Mouse (Mus musculus) neural tube, embryonic 14.5 days (tissue): Measurements from ENCODE around the gene Tmem115. TPM values are rescaled to one million over a fixed set of nuclear protein-coding genes. Genes with fewer than 3 reads are reported as not detected.

Experiments used
- ATAC-seq: fragments of 200-750 bp; cut with Nextera tagmentation; 2 replicates; pipeline ENCODE4 v1.8.0; 2017; ENCODE audit warnings: low read depth, mild to moderate bottlenecking, moderate TSS enrichment, moderate library complexity
- H3K27ac ChIP-seq: fragments of 300-500 bp; sonication (generic); 2 replicates; pipeline ENCODE4 v1.5.1; 2014; ENCODE audit warnings: low read depth, mild to moderate bottlenecking, control low read depth, low read length, moderate library complexity, mixed read lengths
- H3K27me3 ChIP-seq: fragments of 300-500 bp; sonication (generic); 2 replicates; pipeline ENCODE4 v1.6.1; 2014; ENCODE audit warnings: low read length; ENCODE audit not compliant: control insufficient read depth, insufficient read depth
- H3K36me3 ChIP-seq: fragments of 300-500 bp; sonication (generic); 2 replicates; pipeline ENCODE4 v1.6.1; 2014; ENCODE audit warnings: low read length, mixed read lengths; ENCODE audit not compliant: control insufficient read depth, insufficient read depth
- H3K4me1 ChIP-seq: fragments of 300-500 bp; sonication (generic); 2 replicates; pipeline ENCODE4 v1.6.1; 2014; ENCODE audit warnings: low read length; ENCODE audit not compliant: control insufficient read depth, insufficient read depth
- H3K4me2 ChIP-seq: fragments of 300-500 bp; sonication (generic); 2 replicates; pipeline ENCODE4 v1.6.1; 2014; ENCODE audit warnings: mild to moderate bottlenecking, low read depth, low read length, control low read depth
- H3K4me3 ChIP-seq: fragments of 300-500 bp; sonication (generic); 2 replicates; pipeline ENCODE4 v1.5.1; 2014; ENCODE audit warnings: low read depth, low read length, control low read depth, mixed read lengths
- H3K9ac ChIP-seq: fragments of 300-500 bp; sonication (generic); replicated peaks from 2 replicates; pipeline ENCODE4 v1.6.1; 2014; ENCODE audit warnings: low read depth, mild to moderate bottlenecking, control low read depth, low read length, mixed read lengths
- H3K9me3 ChIP-seq: fragments of 300-500 bp; sonication (generic); 2 replicates; pipeline ENCODE4 v1.6.1; 2016; ENCODE audit warnings: low read length; ENCODE audit not compliant: control insufficient read depth
- WGBS: fragments of 180-500 bp; shearing (Covaris S2); extraction: QIAGEN DNeasy Blood & Tissue Kit; methylation state at CpG from one replicate; pipeline ENCODE4 v1.1.7; 2014; 5-methylcytosine and 5-hydroxymethylcytosine counted together
- polyA plus RNA-seq: library from polyadenylated mRNA; unstranded; fragments of >200 nt; fragmentation: Nextera tagmentation; extraction: Ambion mirVana; gene quantifications from 2 replicates; pipeline ENCODE4 v1.2.1, GENCODE M21; 2014

Gene Tmem115
- polyA plus RNA-seq, 1 experiment from 2014 or later: 47.7 TPM

DNA sequence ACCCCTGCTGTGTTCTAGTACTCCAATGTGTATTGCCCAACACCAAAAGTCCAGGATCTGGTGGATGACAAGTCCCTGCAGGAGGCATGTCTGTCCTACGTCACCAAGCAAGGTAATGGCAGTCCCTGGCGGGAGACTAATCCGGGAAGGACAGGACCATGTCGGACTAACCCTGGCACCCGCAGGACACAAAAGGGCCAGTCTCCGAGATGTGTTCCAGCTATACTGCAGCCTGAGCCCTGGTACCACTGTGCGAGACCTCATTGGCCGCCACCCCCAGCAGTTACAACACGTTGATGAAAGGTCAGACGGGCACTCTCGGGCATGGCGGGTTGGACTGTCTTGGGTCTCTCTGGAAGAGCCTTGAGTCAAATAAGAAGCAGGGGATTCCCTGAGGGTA, 11.0 kb downstream of the Tmem115 start:
- Histone ChIP-seq H3K36me3 (peaks cover 15% of the 10 kb centered on the region), H3K4me3 (no peak overlapping the region), H3K4me1 (peaks cover 25% of the 10 kb centered on the region), H3K27me3 (no peaks in the 10 kb centered on the region; the same call in 1 of the 2 replicates), H3K9me3 (no peaks in the 10 kb centered on the region), H3K4me2 (no peak overlapping the region), H3K9ac (no peak overlapping the region), H3K27ac (no peak overlapping the region)
- 95% methylated on average over 12 of the region's 12 CpGs for WGBS
- no peak for ATAC-seq

DNA sequence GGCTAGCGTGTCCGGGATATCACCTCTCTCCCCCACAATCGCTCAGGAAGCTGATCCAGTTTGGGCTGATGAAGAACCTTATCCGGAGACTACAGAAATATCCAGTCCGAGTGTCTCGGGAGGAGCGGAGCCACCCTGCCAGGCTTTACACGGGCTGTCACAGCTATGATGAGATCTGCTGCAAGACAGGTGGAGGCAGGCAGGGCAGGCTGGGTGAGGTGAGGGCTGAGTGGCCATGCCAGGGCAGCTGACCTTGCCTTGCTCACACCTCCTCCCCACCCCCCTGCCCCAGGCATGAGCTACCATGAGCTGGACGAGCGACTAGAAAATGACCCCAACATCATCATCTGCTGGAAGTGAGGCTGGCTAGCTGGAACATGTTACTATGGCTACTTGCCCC, 11.5 kb downstream of the Tmem115 start:
- Histone ChIP-seq H3K27me3 (no peaks in the 10 kb centered on the region; the same call in 1 of the 2 replicates), H3K4me3 (no peak overlapping the region), H3K4me2 (no peak overlapping the region), H3K27ac (no peak overlapping the region), H3K9me3 (no peaks in the 10 kb centered on the region), H3K36me3 (peaks cover 11% of the 10 kb centered on the region), H3K9ac (no peak overlapping the region), H3K4me1 (peaks cover 25% of the 10 kb centered on the region)
- 89% methylated on average over 10 of the region's 10 CpGs for WGBS
- no peak for ATAC-seq

DNA sequence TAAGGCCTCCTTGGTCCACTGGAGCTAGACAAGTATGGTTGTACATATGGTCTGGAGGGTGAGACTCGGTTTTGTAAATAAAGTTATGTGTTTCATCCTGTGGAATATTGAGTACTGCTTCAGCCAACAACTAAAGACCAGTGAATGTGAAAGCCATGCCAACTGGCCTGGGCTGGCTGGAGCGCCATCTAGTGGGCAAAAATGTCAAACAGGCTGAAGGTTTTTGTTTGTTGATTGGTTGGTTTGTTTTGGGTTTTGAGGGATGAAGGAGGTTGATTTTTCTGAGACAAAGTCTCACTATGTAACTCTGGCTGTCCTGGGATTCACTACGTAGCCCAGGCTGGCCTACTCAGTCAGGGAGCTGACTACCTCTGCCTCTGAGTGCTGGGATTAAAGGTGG, 11.9 kb downstream of the Tmem115 start:
- no peak for ATAC-seq
- Histone ChIP-seq H3K9me3 (no peaks in the 10 kb centered on the region), H3K9ac (no peak overlapping the region), H3K4me1 (peaks cover 25% of the 10 kb centered on the region), H3K4me3 (no peak overlapping the region), H3K36me3 (peaks cover 11% of the 10 kb centered on the region), H3K27ac (no peak overlapping the region), H3K4me2 (no peak overlapping the region), H3K27me3 (peaks cover 3% of the 10 kb centered on the region)
- WGBS: 3% methylated on average over 3 of the region's 3 CpGs

DNA sequence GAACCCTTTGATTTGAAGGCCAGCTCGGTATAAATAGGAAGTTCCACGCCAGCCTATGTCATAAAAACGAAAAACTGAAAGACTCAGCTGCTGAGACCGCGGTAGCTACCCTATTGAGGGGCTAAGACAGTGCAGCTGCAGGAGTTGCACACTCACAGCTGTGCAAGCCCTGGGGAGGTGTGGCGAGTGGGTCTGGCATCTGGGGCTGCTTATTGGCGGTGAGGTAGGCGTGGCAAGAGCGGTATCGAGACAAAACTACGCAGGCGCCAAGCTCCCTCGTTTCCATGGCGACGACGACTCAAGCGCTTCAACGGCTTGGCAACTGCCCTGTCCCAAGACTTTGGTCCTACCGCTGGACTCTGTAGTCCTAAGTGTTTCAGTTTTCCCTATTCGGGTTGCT, 13.3 kb downstream of the Tmem115 start, which contains the start of gene Zmynd10:
Gene Zmynd10 (plus strand): TSS at position 273 of the 400 bp plus-strand sequence.
- Histone ChIP-seq H3K9ac (peak within 1 kb of the TSS; percentile 21; the same call in 1 of the 2 replicates), H3K4me2 (peak within 1 kb of the TSS; percentile 40), H3K27me3 (peaks cover 14% of the 10 kb centered on the region), H3K4me3 (0 out of 2 replicates have a peak within 1 kb of the TSS, but pooled peaks have one; percentile 16), H3K4me1 (peaks cover 24% of the 10 kb centered on the region), H3K27ac (no peak within 1 kb of the TSS; the same call in 1 of the 2 replicates), H3K9me3 (no peaks in the 10 kb centered on the region), H3K36me3 (peaks cover 11% of the 10 kb centered on the region)
- peak; percentile 59 for ATAC-seq
- WGBS: 2% methylated on average over 20 of the region's 20 CpGs

DNA sequence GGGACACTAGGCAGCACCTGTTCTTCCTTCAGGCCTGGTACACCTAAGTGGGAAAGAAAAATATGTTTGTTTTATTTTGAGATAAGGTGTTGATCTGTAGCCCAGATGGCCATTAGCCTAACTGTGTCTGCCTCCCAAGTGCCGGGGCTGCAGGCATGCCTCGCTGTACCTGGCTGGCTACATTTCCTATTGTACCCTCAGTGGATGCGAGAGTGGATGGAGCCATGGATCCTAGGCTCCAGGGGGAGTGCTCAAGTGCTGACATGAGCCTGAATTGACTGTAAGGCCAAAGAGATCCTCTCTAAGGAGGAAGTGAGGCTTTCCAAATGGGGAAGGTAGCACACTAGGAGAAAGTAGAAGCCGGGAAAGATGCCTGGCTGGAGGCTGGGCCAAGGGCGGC, 14.2 kb downstream of the Tmem115 start:
- no peaks in the 10 kb centered on the region for H3K9me3 ChIP-seq
- no peak overlapping the region for H3K4me2 ChIP-seq
- H3K4me1 ChIP-seq: peaks cover 19% of the 10 kb centered on the region
- H3K27ac ChIP-seq: no peak overlapping the region
- H3K9ac ChIP-seq: no peak overlapping the region
- no peak for ATAC-seq
- H3K36me3 ChIP-seq: peaks cover 11% of the 10 kb centered on the region
- WGBS: 80% methylated on average over 5 of the region's 5 CpGs
- peaks cover 22% of the 10 kb centered on the region for H3K27me3 ChIP-seq
- no peak overlapping the region for H3K4me3 ChIP-seq

DNA sequence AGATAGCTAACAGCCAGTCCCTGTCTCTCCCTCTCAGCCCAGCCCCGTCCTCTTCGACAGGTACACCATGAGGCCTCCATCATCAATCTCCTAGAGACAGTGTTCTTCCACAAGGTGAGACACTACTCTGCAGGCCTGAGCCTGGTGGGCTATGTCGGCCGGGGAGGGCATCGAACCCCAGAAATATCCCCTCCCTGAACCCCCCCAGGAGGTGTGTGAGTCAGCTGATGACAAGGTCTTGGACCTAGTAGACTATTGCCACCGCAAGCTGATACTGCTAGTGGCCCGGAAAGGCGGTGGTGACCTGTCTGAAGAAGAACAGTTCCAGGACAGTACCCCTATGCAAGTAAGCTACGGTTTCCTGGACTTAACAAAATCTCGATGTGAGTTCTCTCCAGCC, 15.1 kb downstream of the Tmem115 start:
- Histone ChIP-seq H3K27me3 (peaks cover 24% of the 10 kb centered on the region), H3K27ac (no peak overlapping the region), H3K4me1 (peaks cover 19% of the 10 kb centered on the region), H3K4me2 (no peak overlapping the region), H3K9me3 (no peaks in the 10 kb centered on the region), H3K36me3 (peaks cover 11% of the 10 kb centered on the region), H3K4me3 (no peak overlapping the region), H3K9ac (no peak overlapping the region)
- no peak for ATAC-seq
- WGBS: 93% methylated on average over 10 of the region's 10 CpGs

DNA sequence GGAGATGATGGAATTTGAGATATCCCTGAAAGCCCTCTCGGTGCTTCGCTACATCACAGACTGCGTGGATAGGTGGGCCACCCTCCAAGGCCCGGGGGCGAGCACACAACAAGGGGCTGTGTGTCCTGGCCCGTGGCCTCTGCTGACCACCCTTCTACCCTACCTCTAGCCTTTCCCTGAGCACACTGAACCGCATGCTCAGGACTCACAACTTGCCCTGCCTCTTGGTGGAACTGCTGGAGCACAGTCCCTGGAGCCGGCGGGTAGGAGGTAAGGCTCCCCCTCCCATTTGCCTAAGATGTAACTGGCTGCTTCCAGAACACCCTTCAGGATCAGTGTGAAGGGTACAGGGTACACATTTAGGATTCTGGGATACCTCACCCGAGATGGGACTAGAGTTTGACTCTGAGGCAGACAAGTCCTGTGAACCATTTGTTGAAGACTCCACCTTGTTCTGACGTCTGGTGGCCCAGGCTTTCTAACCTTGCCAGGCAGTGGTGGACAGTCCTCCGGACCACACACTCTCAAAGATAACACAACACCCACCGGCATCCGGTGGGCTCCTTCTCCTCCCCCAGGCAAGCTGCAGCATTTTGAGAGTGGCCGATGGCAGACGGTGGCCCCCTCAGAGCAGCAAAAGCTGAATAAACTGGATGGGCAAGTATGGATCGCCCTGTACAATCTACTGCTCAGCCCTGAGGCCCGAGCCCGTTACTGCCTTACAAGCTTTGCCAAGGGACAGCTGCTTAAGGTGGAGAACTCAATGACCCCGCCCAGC, 15.7 kb downstream of the Tmem115 start:
- WGBS: 85% methylated on average over 20 of the region's 20 CpGs
- H3K36me3 ChIP-seq: peaks cover 7% of the 10 kb centered on the region
- no peaks in the 10 kb centered on the region for H3K9me3 ChIP-seq
- ATAC-seq: no peak
- H3K27me3 ChIP-seq: peaks cover 24% of the 10 kb centered on the region
- no peak overlapping the region for H3K9ac ChIP-seq
- H3K4me3 ChIP-seq: no peak overlapping the region
- H3K4me1 ChIP-seq: peaks cover 19% of the 10 kb centered on the region
- no peak overlapping the region for H3K4me2 ChIP-seq
- no peak overlapping the region for H3K27ac ChIP-seq

DNA sequence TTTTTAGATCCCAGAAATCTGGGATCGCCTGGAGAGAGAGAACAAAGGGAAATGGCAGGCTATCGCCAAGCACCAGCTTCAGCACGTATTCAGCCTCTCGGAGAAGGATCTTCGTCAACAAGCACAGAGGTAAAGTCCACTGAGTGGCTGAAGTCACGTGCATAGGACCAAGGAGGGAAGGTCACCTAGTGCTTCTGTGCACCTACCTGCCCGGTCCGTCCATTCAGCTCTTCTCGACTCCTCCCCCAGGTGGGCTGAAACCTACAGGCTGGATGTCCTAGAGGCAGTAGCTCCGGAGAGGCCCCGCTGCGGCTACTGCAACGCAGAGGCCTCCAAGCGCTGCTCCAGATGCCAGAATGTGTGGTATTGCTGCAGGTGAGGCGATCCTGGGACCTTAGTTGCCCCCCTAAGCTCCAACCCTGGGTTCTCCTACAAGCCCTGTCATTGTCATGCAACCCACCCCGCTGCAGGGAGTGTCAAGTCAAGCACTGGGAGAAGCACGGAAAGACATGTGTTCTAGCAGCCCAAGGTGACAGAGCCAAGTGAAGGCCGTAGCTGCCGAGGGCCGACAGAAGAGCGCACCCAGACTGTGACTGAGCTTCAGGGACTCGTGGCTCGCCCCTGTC, 16.9 kb downstream of the Tmem115 start:
- Histone ChIP-seq H3K9ac (no peak overlapping the region), H3K4me2 (peak overlapping the region; percentile 50; the same call in 1 of the 2 replicates), H3K27me3 (peaks cover 24% of the 10 kb centered on the region), H3K4me3 (peak overlapping the region; percentile 29; the same call in 1 of the 2 replicates), H3K9me3 (no peaks in the 10 kb centered on the region), H3K27ac (no peak overlapping the region), H3K4me1 (peaks cover 24% of the 10 kb centered on the region), H3K36me3 (no peaks in the 10 kb centered on the region)
- 26% methylated on average over 23 of the region's 23 CpGs for WGBS
- no peak for ATAC-seq
